Mouse (Mus musculus) spleen, adult 2 months (tissue): ENCODE measurements around the gene Atf2.

Experiments
- CTCF ChIP-seq: fragments of 200-500 bp; IDR thresholded peaks from 2 replicates; pipeline ENCODE4 v1.5.1; 2011; ENCODE audit warnings: mild to moderate bottlenecking, inconsistent platforms; ENCODE audit not compliant: insufficient read depth, insufficient read length, insufficient replicate concordance; ENCODE audit errors: extremely low read depth
- POLR2A ChIP-seq: fragments of 200-500 bp; IDR thresholded peaks from 2 replicates; pipeline ENCODE4 v1.6.1; 2011; ENCODE audit warnings: low read depth, low read length, inconsistent platforms

GRCm38 (mm10) chr2:73775683-73776310 lies 116.6 kb downstream of the Atf2 start:
- TF ChIP-seq CTCF = no peak
- TF ChIP-seq POLR2A = no peak
